Mouse (Mus musculus): Measurements from ENCODE around the gene Ccr10. TPM values are rescaled to one million over a fixed set of nuclear protein-coding genes. Genes with fewer than 3 reads are reported as not detected.

Ccr10 gene
- polyA plus RNA-seq, 1 experiment from 2014 or later: 0.23 TPM

- Histone ChIP-seq H3K4me1 (replicated peaks; ENCODE audit: control insufficient read depth, insufficient read depth, low read length) (no peaks in the 10 kb centered on the region), H3K36me3 (ENCODE audit: control insufficient read depth, insufficient read depth, low read length) (peaks cover 83% of the 10 kb centered on the region), H3K27ac (ENCODE audit: low read depth) (no peak overlapping the region), H3K4me3 (ENCODE audit: low read depth, low read length) (no peak overlapping the region), H3K9me3 (ENCODE audit: control insufficient read depth, low read length) (no peaks in the 10 kb centered on the region), H3K4me2 (ENCODE audit: low read length) (no peak overlapping the region), H3K27me3 (replicated peaks; ENCODE audit: control insufficient read depth, insufficient read depth, low read length) (no peaks in the 10 kb centered on the region), H3K9ac (ENCODE audit: low read length) (no peak overlapping the region)
- ATAC-seq (replicated peaks; ENCODE audit: low FRiP score, low TSS enrichment, low read depth): no peak
- 80% methylated on average over 3 of the region's 3 CpGs for WGBS
- DNase-seq (ENCODE audit: low spot score): no peak
These were observed 24.3 kb upstream of the Ccr10 start for GRCm38 (mm10) chr11:101199555-101199954.

- H3K4me2 ChIP-seq (ENCODE audit: low read length): no peak overlapping the region
- no peak for ATAC-seq (replicated peaks; ENCODE audit: low FRiP score, low TSS enrichment, low read depth)
- H3K36me3 ChIP-seq (ENCODE audit: control insufficient read depth, insufficient read depth, low read length): peaks cover 79% of the 10 kb centered on the region
- H3K27ac ChIP-seq (ENCODE audit: low read depth): no peak overlapping the region
- H3K4me3 ChIP-seq (ENCODE audit: low read depth, low read length): no peak overlapping the region
- 86% methylated on average over 8 of the region's 8 CpGs for WGBS
- H3K9me3 ChIP-seq (ENCODE audit: control insufficient read depth, low read length): no peaks in the 10 kb centered on the region
- H3K4me1 ChIP-seq (replicated peaks; ENCODE audit: control insufficient read depth, insufficient read depth, low read length): peaks cover 4% of the 10 kb centered on the region
- DNase-seq (ENCODE audit: low spot score): no peak
- no peak overlapping the region for H3K9ac ChIP-seq (ENCODE audit: low read length)
- no peaks in the 10 kb centered on the region for H3K27me3 ChIP-seq (replicated peaks; ENCODE audit: control insufficient read depth, insufficient read depth, low read length)
These were observed 20.9 kb upstream of the Ccr10 start for GRCm38 (mm10) chr11:101196175-101196574.

- no peak for DNase-seq (ENCODE audit: low spot score)
- H3K36me3 ChIP-seq (ENCODE audit: control insufficient read depth, insufficient read depth, low read length): peaks cover 75% of the 10 kb centered on the region
- no peak overlapping the region for H3K27ac ChIP-seq (ENCODE audit: low read depth)
- H3K9me3 ChIP-seq (ENCODE audit: control insufficient read depth, low read length): no peaks in the 10 kb centered on the region
- no peak overlapping the region for H3K4me2 ChIP-seq (ENCODE audit: low read length)
- H3K4me1 ChIP-seq (replicated peaks; ENCODE audit: control insufficient read depth, insufficient read depth, low read length): peaks cover 10% of the 10 kb centered on the region
- H3K9ac ChIP-seq (ENCODE audit: low read length): no peak overlapping the region
- H3K4me3 ChIP-seq (ENCODE audit: low read depth, low read length): no peak overlapping the region
- 85% methylated on average over 8 of the region's 8 CpGs for WGBS
- no peak for ATAC-seq (replicated peaks; ENCODE audit: low FRiP score, low TSS enrichment, low read depth)
- no peaks in the 10 kb centered on the region for H3K27me3 ChIP-seq (replicated peaks; ENCODE audit: control insufficient read depth, insufficient read depth, low read length)
These were observed 20.3 kb upstream of the Ccr10 start for GRCm38 (mm10) chr11:101195571-101195970.

- Histone ChIP-seq H3K9ac (ENCODE audit: low read length) (no peak overlapping the region), H3K27me3 (replicated peaks; ENCODE audit: control insufficient read depth, insufficient read depth, low read length) (no peaks in the 10 kb centered on the region), H3K36me3 (ENCODE audit: control insufficient read depth, insufficient read depth, low read length) (peaks cover 70% of the 10 kb centered on the region), H3K9me3 (ENCODE audit: control insufficient read depth, low read length) (no peaks in the 10 kb centered on the region), H3K27ac (ENCODE audit: low read depth) (no peak overlapping the region), H3K4me1 (replicated peaks; ENCODE audit: control insufficient read depth, insufficient read depth, low read length) (peaks cover 15% of the 10 kb centered on the region), H3K4me3 (ENCODE audit: low read depth, low read length) (no peak overlapping the region), H3K4me2 (ENCODE audit: low read length) (no peak overlapping the region)
- WGBS: 53% methylated on average over 1 of the region's 1 CpGs
- ATAC-seq (replicated peaks; ENCODE audit: low FRiP score, low TSS enrichment, low read depth) (no peak), DNase-seq (ENCODE audit: low spot score) (no peak)
These were observed 19.9 kb upstream of the Ccr10 start for GRCm38 (mm10) chr11:101195101-101195500.

GRCm38 (mm10) chr11:101194643-101195042 is 19.4 kb upstream of the Ccr10 start:
- DNase-seq (ENCODE audit: low spot score) (no peak), ATAC-seq (replicated peaks; ENCODE audit: low FRiP score, low TSS enrichment, low read depth) (no peak)
- H3K4me1 ChIP-seq (replicated peaks; ENCODE audit: control insufficient read depth, insufficient read depth, low read length): peaks cover 19% of the 10 kb centered on the region
- no peak overlapping the region for H3K9ac ChIP-seq (ENCODE audit: low read length)
- H3K27ac ChIP-seq (ENCODE audit: low read depth): no peak overlapping the region
- H3K36me3 ChIP-seq (ENCODE audit: control insufficient read depth, insufficient read depth, low read length): peaks cover 66% of the 10 kb centered on the region
- WGBS: 86% methylated on average over 6 of the region's 6 CpGs
- H3K4me2 ChIP-seq (ENCODE audit: low read length): no peak overlapping the region
- no peak overlapping the region for H3K4me3 ChIP-seq (ENCODE audit: low read depth, low read length)
- H3K9me3 ChIP-seq (ENCODE audit: control insufficient read depth, low read length): no peaks in the 10 kb centered on the region
- H3K27me3 ChIP-seq (replicated peaks; ENCODE audit: control insufficient read depth, insufficient read depth, low read length): no peaks in the 10 kb centered on the region

- Histone ChIP-seq H3K27me3 (replicated peaks; ENCODE audit: control insufficient read depth, insufficient read depth, low read length) (no peaks in the 10 kb centered on the region), H3K36me3 (ENCODE audit: control insufficient read depth, insufficient read depth, low read length) (peaks cover 61% of the 10 kb centered on the region), H3K4me1 (replicated peaks; ENCODE audit: control insufficient read depth, insufficient read depth, low read length) (peaks cover 24% of the 10 kb centered on the region), H3K4me3 (ENCODE audit: low read depth, low read length) (no peak overlapping the region), H3K4me2 (ENCODE audit: low read length) (no peak overlapping the region), H3K27ac (ENCODE audit: low read depth) (no peak overlapping the region), H3K9ac (ENCODE audit: low read length) (no peak overlapping the region), H3K9me3 (ENCODE audit: control insufficient read depth, low read length) (no peaks in the 10 kb centered on the region)
- no peak for DNase-seq (ENCODE audit: low spot score)
- WGBS: 77% methylated on average over 5 of the region's 5 CpGs
- no peak for ATAC-seq (replicated peaks; ENCODE audit: low FRiP score, low TSS enrichment, low read depth)
These were observed 18.9 kb upstream of the Ccr10 start for GRCm38 (mm10) chr11:101194137-101194536.

GRCm38 (mm10) chr11:101193076-101193475 is 17.8 kb upstream of the Ccr10 start:
- H3K4me1 ChIP-seq (replicated peaks; ENCODE audit: control insufficient read depth, insufficient read depth, low read length): peaks cover 31% of the 10 kb centered on the region
- no peak for DNase-seq (ENCODE audit: low spot score)
- H3K4me3 ChIP-seq (ENCODE audit: low read depth, low read length): no peak overlapping the region
- no peaks in the 10 kb centered on the region for H3K27me3 ChIP-seq (replicated peaks; ENCODE audit: control insufficient read depth, insufficient read depth, low read length)
- ATAC-seq (replicated peaks; ENCODE audit: low FRiP score, low TSS enrichment, low read depth): no peak
- H3K9me3 ChIP-seq (ENCODE audit: control insufficient read depth, low read length): no peaks in the 10 kb centered on the region
- H3K9ac ChIP-seq (ENCODE audit: low read length): no peak overlapping the region
- peaks cover 50% of the 10 kb centered on the region for H3K36me3 ChIP-seq (ENCODE audit: control insufficient read depth, insufficient read depth, low read length)
- no peak overlapping the region for H3K27ac ChIP-seq (ENCODE audit: low read depth)
- WGBS: 91% methylated on average over 7 of the region's 7 CpGs
- no peak overlapping the region for H3K4me2 ChIP-seq (ENCODE audit: low read length)

GRCm38 (mm10) chr11:101192646-101193045 is 17.4 kb upstream of the Ccr10 start:
- no peak for ATAC-seq (replicated peaks; ENCODE audit: low FRiP score, low TSS enrichment, low read depth)

GRCm38 (mm10) chr11:101191919-101192470 is 16.8 kb upstream of the Ccr10 start:
- DNase-seq (ENCODE audit: low spot score): no peak
- H3K27ac ChIP-seq (ENCODE audit: low read depth): peak overlapping the region; percentile 93; the same call in 1 of the 2 replicates
- no peak overlapping the region for H3K4me3 ChIP-seq (ENCODE audit: low read depth, low read length)
- H3K4me2 ChIP-seq (ENCODE audit: low read length): no peak overlapping the region
- no peaks in the 10 kb centered on the region for H3K27me3 ChIP-seq (replicated peaks; ENCODE audit: control insufficient read depth, insufficient read depth, low read length)
- no peak overlapping the region for H3K9ac ChIP-seq (ENCODE audit: low read length)
- 71% methylated on average over 4 of the region's 4 CpGs for whole genome bisulfite sequencing
- H3K36me3 ChIP-seq (ENCODE audit: control insufficient read depth, insufficient read depth, low read length): peaks cover 40% of the 10 kb centered on the region
- H3K4me1 ChIP-seq (replicated peaks; ENCODE audit: control insufficient read depth, insufficient read depth, low read length): peaks cover 31% of the 10 kb centered on the region
- H3K9me3 ChIP-seq (ENCODE audit: control insufficient read depth, low read length): no peaks in the 10 kb centered on the region
- ATAC-seq (replicated peaks; ENCODE audit: low FRiP score, low TSS enrichment, low read depth): no peak

More at GRCm38 (mm10) chr11:101192646-101193045, 17.4 kb upstream of the Ccr10 start:
- 91% methylated on average over 6 of the region's 6 CpGs for WGBS
- Histone ChIP-seq H3K9ac (ENCODE audit: low read length) (no peak overlapping the region), H3K27ac (ENCODE audit: low read depth) (no peak overlapping the region), H3K27me3 (replicated peaks; ENCODE audit: control insufficient read depth, insufficient read depth, low read length) (no peaks in the 10 kb centered on the region), H3K4me2 (ENCODE audit: low read length) (no peak overlapping the region), H3K36me3 (ENCODE audit: control insufficient read depth, insufficient read depth, low read length) (peaks cover 46% of the 10 kb centered on the region), H3K4me3 (ENCODE audit: low read depth, low read length) (no peak overlapping the region), H3K9me3 (ENCODE audit: control insufficient read depth, low read length) (no peaks in the 10 kb centered on the region), H3K4me1 (replicated peaks; ENCODE audit: control insufficient read depth, insufficient read depth, low read length) (peaks cover 31% of the 10 kb centered on the region)
- no peak for DNase-seq (ENCODE audit: low spot score)

Measured in intestine, embryonic 14.5 days (tissue).